Mouse (Mus musculus) heart, adult 2 months (tissue): ENCODE measurements around the gene Gal3st3. TPM values are rescaled to one million over a fixed set of nuclear protein-coding genes. Genes with fewer than 3 reads are reported as not detected.

Experiments
- DNase-seq, 2 experiments: peaks; one replicate each; pipeline ENCODE4 v3.0.0; 2021
- H3K27ac ChIP-seq: fragments of 200-600 bp; 2 replicates; pipeline ENCODE4 v1.8.1; 2022
- H3K27me3 ChIP-seq: fragments of 200-500 bp; 2 replicates; pipeline ENCODE4 v1.6.1; 2012; ENCODE audit warnings: mild to moderate bottlenecking, low read length, inconsistent platforms, mixed read lengths; ENCODE audit not compliant: control insufficient read depth, insufficient read depth
- H3K36me3 ChIP-seq: fragments of 200-500 bp; 2 replicates; pipeline ENCODE4 v1.6.1; 2012; ENCODE audit warnings: low read length, inconsistent platforms; ENCODE audit not compliant: control insufficient read depth, insufficient read depth
- H3K4me1 ChIP-seq: fragments of 200-500 bp; 2 replicates; pipeline ENCODE4 v1.6.1; 2011; ENCODE audit warnings: low read length; ENCODE audit not compliant: control insufficient read depth, insufficient read depth
- H3K4me3 ChIP-seq: fragments of 200-600 bp; 2 replicates; pipeline ENCODE4 v1.8.1; 2022
- H3K79me2 ChIP-seq: fragments of 200-500 bp; replicated peaks from 2 replicates; pipeline ENCODE4 v1.6.1; 2012; ENCODE audit warnings: mild to moderate bottlenecking, inconsistent platforms, low read length, moderate library complexity, mixed read lengths; ENCODE audit not compliant: control insufficient read depth, insufficient read depth
- H3K9ac ChIP-seq: fragments of 200-500 bp; 2 replicates; pipeline ENCODE4 v1.6.1; 2012; ENCODE audit warnings: low read depth, mild to moderate bottlenecking, control low read depth, inconsistent platforms, low read length, mixed read lengths
- CTCF ChIP-seq: fragments of 200-600 bp; IDR thresholded peaks from 2 replicates; pipeline ENCODE4 v1.8.1; 2022; ENCODE audit warnings: antibody characterized with exemption, mild to moderate bottlenecking, moderate library complexity
- EP300 ChIP-seq: fragments of 200-500 bp; IDR thresholded peaks from 2 replicates; pipeline ENCODE4 v1.6.1; 2011; ENCODE audit warnings: low read depth, low read length, control low read depth; ENCODE audit not compliant: insufficient read depth
- POLR2A ChIP-seq: fragments of 200-500 bp; IDR thresholded peaks from 2 replicates; pipeline ENCODE4 v1.6.1; 2011; ENCODE audit warnings: mild to moderate bottlenecking, low read depth, low read length, control low read depth; ENCODE audit not compliant: insufficient read depth
- WGBS: fragments of 180-500 bp; shearing (Covaris S2); methylation state at CpG from one replicate; pipeline ENCODE4 v1.1.7; 2018; 5-methylcytosine and 5-hydroxymethylcytosine counted together
- intact Hi-C: fragments of 180-260 bp; cut with DNase I; formaldehyde crosslinking; loops from one replicate; pipeline ENCODE4 v1.15.1; 2025
- polyA plus RNA-seq: library from polyadenylated mRNA; depleted of rRNA; stranded (reverse); fragments of >200 nt; gene quantifications from 2 replicates; pipeline ENCODE4 v1.2.3, GENCODE M21; 2012
- total RNA-seq, 2 experiments: library from RNA; stranded (reverse); gene quantifications; 2 replicates each; pipeline ENCODE4 v1.2.3; 2021

Gal3st3 gene
- total and polyA plus RNA-seq, 3 experiments = 27.2 to 36.1 (median 29.9) TPM

DNA sequence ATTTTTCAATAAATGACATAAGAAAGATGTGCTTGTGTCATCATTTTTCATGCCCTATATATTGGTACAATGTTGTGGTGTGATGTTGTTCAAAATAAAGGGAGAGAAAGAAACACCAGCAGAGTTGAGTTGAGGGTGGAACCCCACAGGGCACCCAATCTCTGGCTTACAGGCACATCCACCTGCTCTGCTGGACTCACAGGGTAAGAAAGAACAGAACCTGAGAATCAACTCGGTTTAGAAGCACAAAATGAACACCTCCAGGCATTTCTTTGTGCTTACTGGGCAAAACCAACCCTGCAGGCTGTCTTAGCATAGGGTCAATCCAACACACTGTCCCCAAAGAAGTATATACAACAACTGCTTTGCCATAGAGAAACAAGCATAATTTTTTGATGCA is 26.7 kb upstream of the Gal3st3 start:
- no peak overlapping the region for H3K9ac ChIP-seq

DNA sequence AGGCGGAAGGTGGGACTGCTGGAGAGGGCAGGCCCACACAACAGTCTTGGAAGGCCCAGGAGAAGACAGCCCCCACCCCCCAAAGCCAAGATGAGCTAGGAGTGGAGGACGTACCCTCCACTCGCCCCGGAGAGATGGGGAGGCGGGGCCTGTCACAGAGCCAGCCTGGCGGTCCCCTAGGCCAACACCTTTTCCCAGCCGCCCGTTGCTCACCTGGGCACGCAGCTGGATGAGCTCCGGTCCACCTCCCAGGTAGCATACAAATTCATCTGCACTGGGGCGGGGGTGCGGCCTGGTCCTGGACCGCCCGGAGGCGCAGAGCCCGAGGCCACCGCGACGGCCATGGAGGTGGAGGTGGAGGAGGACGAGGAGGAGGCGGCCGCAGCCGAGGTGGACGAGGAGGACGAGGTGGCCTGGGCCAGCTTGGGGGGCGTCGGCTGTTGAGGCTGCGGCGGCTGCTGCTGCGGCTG is 25.8 kb upstream of the Gal3st3 start:
- H3K79me2 ChIP-seq = peaks cover 4% of the 10 kb centered on the region
- intact Hi-C loops = loop anchor here (2.0 to 5.0 kb wide), 2 partner anchors 78 to 875 kb away; partner anchors contain the start of gene Kdm2a
- TF ChIP-seq CTCF (no peak), EP300 (no peak), POLR2A (no peak)
- WGBS = under 1% methylated on average over 30 of the region's 30 CpGs
- H3K27ac ChIP-seq = peak overlapping the region; percentile 98
- H3K4me3 ChIP-seq = peak overlapping the region; percentile 98
- DNase-seq = peak; percentile 56 to 67
- H3K27me3 ChIP-seq = no peaks in the 10 kb centered on the region
- H3K4me1 ChIP-seq = peaks cover 17% of the 10 kb centered on the region
- peaks cover 26% of the 10 kb centered on the region for H3K36me3 ChIP-seq
- peak overlapping the region; percentile 90 for H3K9ac ChIP-seq

More for the DNA sequence above, 26.7 kb upstream of the Gal3st3 start:
- Histone ChIP-seq H3K36me3 (peaks cover 27% of the 10 kb centered on the region), H3K27me3 (no peaks in the 10 kb centered on the region), H3K4me3 (peak overlapping the region; percentile 98), H3K79me2 (peaks cover 4% of the 10 kb centered on the region), H3K4me1 (peaks cover 19% of the 10 kb centered on the region), H3K27ac (no peak overlapping the region)
- WGBS = 42% methylated on average over 1 of the region's 1 CpGs
- intact Hi-C loops = loop anchor here (5.0 kb wide), 1 partner anchor 874 kb away; the partner anchor contains the start of gene Kdm2a
- TF ChIP-seq EP300 = no peak
- TF ChIP-seq CTCF = no peak
- DNase-seq = no peak

DNA sequence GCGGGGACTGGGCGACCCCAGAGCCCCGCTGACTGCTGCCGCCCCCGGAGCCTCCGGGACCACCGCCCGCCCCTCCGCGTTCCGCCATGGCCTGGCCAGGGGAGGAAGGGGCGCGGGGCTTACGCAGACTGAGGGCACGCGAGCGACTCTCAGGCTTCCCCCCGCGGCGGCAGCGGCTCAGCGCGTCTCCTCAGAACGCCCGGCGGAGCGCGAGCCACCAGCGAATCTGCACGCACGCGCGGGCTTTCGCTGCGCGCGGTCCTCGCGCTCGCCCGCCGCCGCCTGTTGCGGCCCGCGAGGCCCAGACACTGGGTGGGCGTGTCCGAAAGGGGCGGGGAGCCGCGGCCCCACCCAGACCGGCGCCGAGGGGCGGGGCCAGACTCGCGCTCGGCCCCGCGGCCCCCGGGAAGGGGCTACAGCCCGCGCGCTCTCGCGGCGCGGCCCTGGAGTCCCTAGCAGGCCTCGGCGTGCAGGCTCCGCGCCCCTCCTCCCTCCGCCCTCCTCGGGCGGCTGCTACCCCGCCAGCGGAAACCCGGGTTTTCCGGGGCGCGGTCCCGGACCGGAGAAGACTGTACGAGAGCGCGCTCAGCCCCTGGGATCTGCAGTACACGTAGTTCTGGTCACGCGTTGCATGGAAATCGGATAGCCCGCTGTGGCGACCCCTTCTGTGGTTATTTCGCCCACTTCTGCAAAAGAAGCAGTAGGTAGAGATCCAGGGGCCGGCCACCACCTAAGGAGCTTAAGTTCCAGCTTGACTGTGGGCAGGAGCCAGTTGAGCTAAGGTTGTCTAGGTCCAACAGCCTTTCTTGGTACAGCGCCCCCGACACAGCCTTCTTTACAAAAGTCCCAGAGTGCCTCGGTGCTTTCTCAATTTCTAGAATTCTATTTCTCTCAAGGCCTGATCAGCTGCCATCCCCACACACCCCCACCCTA is 25.1 kb upstream of the Gal3st3 start, which contains the start of gene Pacs1:
TSS of gene Pacs1 (minus strand) at position 319 of the 933 bp plus-strand sequence.
- peaks cover 19% of the 10 kb centered on the region for H3K36me3 ChIP-seq
- peak; percentile 64 for TF ChIP-seq POLR2A
- TF ChIP-seq EP300 = peak; percentile 18; the same call in 1 of the 2 replicates
- no peak for TF ChIP-seq CTCF
- peak within 1 kb of the TSS; percentile 98 for H3K27ac ChIP-seq
- peak within 1 kb of the TSS; percentile 90 for H3K9ac ChIP-seq
- peak; percentile 93 to 96 for DNase-seq
- WGBS = under 1% methylated on average over 86 of the region's 97 CpGs
- intact Hi-C loops = loop anchor here (2.0 to 5.0 kb wide), 2 partner anchors 78 to 876 kb away; partner anchors contain the start of gene Kdm2a
- H3K4me3 ChIP-seq = peak within 1 kb of the TSS; percentile 98
- H3K79me2 ChIP-seq = peaks cover 4% of the 10 kb centered on the region
- peaks cover 15% of the 10 kb centered on the region for H3K4me1 ChIP-seq
- H3K27me3 ChIP-seq = no peaks in the 10 kb centered on the region

DNA sequence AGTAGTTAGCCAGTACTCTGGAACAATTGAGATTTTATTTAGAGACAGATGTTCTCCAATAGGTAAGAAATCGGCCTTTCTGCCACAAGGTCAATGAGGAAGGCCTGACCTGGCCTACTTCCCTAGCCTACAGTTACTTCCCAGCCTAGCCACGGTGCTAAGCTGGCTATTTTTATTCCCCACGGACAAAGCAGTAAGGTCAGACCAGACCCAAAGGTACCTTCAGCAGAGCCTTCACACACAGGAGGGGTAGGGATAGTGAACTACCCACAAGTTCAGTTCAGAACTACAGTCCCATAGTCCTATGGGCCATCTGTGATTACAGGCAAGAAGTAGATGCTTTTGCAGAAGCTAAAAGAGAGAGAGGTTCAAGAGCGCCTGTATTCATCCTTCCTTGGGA is 24.2 kb upstream of the Gal3st3 start:
- H3K27me3 ChIP-seq = no peaks in the 10 kb centered on the region
- peaks cover 4% of the 10 kb centered on the region; the same call in 1 of the 2 replicates for H3K79me2 ChIP-seq
- no peak overlapping the region for H3K9ac ChIP-seq
- TF ChIP-seq POLR2A = no peak
- no peak for TF ChIP-seq CTCF
- no peak for TF ChIP-seq EP300
- H3K4me1 ChIP-seq = peaks cover 13% of the 10 kb centered on the region
- intact Hi-C loops = loop anchor here (2.0 to 5.0 kb wide), 3 partner anchors 21 to 877 kb away; partner anchors contain the start of genes Kdm2a and Sf3b2
- peaks cover 18% of the 10 kb centered on the region for H3K36me3 ChIP-seq
- H3K4me3 ChIP-seq = no peak overlapping the region; the same call in 1 of the 2 replicates
- 20% methylated on average over 4 of the region's 4 CpGs for WGBS
- peak; percentile 38 to 57 for DNase-seq
- H3K27ac ChIP-seq = peak overlapping the region; percentile 98

DNA sequence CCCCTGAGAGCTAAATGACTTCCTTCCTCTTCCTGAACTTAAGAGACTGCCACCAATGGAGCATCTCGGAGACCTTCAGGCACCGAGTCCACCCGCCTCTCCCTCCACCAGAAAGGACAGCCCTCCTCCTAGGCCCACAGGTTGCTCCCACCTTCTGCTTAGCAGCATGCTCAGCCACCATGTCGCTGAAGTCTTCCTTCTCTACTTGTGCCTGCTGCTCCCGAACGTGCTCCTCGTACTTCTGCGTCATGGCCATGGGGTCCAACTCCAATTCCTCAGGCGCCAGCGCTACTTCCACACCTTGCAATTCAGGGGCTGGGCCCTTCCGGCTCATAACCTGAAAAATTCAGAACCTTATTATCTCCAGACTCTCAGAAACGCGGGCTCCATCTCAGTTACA is 23.5 kb upstream of the Gal3st3 start:
- H3K4me1 ChIP-seq = peaks cover 12% of the 10 kb centered on the region
- H3K9ac ChIP-seq = peak overlapping the region; percentile 35
- H3K4me3 ChIP-seq = no peak overlapping the region
- 74% methylated on average over 13 of the region's 13 CpGs for WGBS
- H3K27ac ChIP-seq = peak overlapping the region; percentile 98
- H3K36me3 ChIP-seq = peaks cover 18% of the 10 kb centered on the region
- TF ChIP-seq EP300 (no peak), POLR2A (no peak), CTCF (no peak)
- DNase-seq = peak in 1 of 2 experiments; percentile 24
- H3K79me2 ChIP-seq = peaks cover 2% of the 10 kb centered on the region; the same call in 1 of the 2 replicates
- no peaks in the 10 kb centered on the region for H3K27me3 ChIP-seq
- intact Hi-C loops = loop anchor here (2.0 to 5.0 kb wide), 3 partner anchors 20 to 877 kb away; partner anchors contain the start of genes Kdm2a and Sf3b2
